Mouse (Mus musculus): Measurements from ENCODE around the gene Tcea3.

DNA sequence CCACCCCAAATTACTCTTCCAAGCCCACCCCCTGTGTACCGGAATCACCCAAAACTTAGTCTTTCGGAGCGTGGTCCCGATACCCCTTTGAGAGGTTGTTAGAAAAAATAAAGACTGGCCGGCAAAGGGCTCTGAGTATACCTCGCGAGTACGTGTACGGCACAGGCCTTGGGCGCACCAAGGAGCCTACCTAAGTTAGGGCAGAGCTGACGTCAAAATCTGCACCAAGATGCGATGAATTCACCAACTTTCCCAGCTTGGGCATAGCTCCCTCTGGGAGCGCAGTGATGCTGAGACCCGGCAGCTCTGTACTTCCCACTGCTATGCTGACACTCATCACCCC lies 172 bp upstream of the Tcea3 start:
- no peak for TF ChIP-seq CTCF (conservative IDR thresholded peaks at IDR 0.05; ENCODE audit: low read length)
- TF ChIP-seq NANOG (IDR thresholded peaks at IDR 0.05; ENCODE audit: borderline replicate concordance, low read length), result no peak
